Mouse (Mus musculus) lung, embryonic 16.5 days (tissue): ENCODE results near the gene Lmnb2. TPM values are rescaled to one million over a fixed set of nuclear protein-coding genes. Genes with fewer than 3 reads are reported as not detected.
A peak's percentile ranks its signal among the peaks of the same experiment; 100 is the strongest.

Source experiments
- ATAC-seq: fragments of 200-750 bp; cut with Nextera tagmentation; 2 replicates; pipeline ENCODE4 v1.8.0; 2017; ENCODE audit warnings: low read depth, mild to moderate bottlenecking, moderate library complexity
- H3K27ac ChIP-seq: fragments of 300-500 bp; sonication (generic); 2 replicates; pipeline ENCODE4 v1.5.1; 2014; ENCODE audit warnings: mild to moderate bottlenecking, control low read depth, low read length
- H3K27me3 ChIP-seq: fragments of 300-500 bp; sonication (generic); 2 replicates; pipeline ENCODE4 v1.6.1; 2014; ENCODE audit warnings: low read depth, low read length, mixed read lengths; ENCODE audit not compliant: control insufficient read depth, insufficient read depth
- H3K36me3 ChIP-seq: fragments of 300-500 bp; sonication (generic); 2 replicates; pipeline ENCODE4 v1.6.1; 2014; ENCODE audit warnings: low read length; ENCODE audit not compliant: control insufficient read depth, insufficient read depth
- H3K4me1 ChIP-seq: fragments of 300-500 bp; sonication (generic); replicated peaks from 2 replicates; pipeline ENCODE4 v1.6.1; 2014; ENCODE audit warnings: low read length, mixed read lengths; ENCODE audit not compliant: control insufficient read depth, insufficient read depth
- H3K4me2 ChIP-seq: fragments of 300-500 bp; sonication (generic); 2 replicates; pipeline ENCODE4 v1.6.1; 2014; ENCODE audit warnings: low read depth, low read length, control low read depth
- H3K4me3 ChIP-seq: fragments of 300-500 bp; sonication (generic); 2 replicates; pipeline ENCODE4 v1.5.1; 2014; ENCODE audit warnings: mild to moderate bottlenecking, low read length, control low read depth
- H3K9ac ChIP-seq: fragments of 300-500 bp; sonication (generic); 2 replicates; pipeline ENCODE4 v1.6.1; 2014; ENCODE audit warnings: low read length, control low read depth
- H3K9me3 ChIP-seq: fragments of 300-500 bp; sonication (generic); 2 replicates; pipeline ENCODE4 v1.6.1; 2016; ENCODE audit warnings: low read length; ENCODE audit not compliant: control insufficient read depth
- WGBS: fragments of 180-500 bp; shearing (Covaris S2); extraction: QIAGEN DNeasy Blood & Tissue Kit; methylation state at CpG from one replicate; pipeline ENCODE4 v1.1.7; 2014; 5-methylcytosine and 5-hydroxymethylcytosine counted together
- polyA plus RNA-seq: library from polyadenylated mRNA; unstranded; fragments of >200 nt; fragmentation: Nextera tagmentation; extraction: Ambion mirVana; gene quantifications from 2 replicates; pipeline ENCODE4 v1.2.1, GENCODE M21; 2015

Lmnb2 gene
- polyA plus RNA-seq, 1 experiment from 2014 or later, result 52.6 TPM

DNA sequence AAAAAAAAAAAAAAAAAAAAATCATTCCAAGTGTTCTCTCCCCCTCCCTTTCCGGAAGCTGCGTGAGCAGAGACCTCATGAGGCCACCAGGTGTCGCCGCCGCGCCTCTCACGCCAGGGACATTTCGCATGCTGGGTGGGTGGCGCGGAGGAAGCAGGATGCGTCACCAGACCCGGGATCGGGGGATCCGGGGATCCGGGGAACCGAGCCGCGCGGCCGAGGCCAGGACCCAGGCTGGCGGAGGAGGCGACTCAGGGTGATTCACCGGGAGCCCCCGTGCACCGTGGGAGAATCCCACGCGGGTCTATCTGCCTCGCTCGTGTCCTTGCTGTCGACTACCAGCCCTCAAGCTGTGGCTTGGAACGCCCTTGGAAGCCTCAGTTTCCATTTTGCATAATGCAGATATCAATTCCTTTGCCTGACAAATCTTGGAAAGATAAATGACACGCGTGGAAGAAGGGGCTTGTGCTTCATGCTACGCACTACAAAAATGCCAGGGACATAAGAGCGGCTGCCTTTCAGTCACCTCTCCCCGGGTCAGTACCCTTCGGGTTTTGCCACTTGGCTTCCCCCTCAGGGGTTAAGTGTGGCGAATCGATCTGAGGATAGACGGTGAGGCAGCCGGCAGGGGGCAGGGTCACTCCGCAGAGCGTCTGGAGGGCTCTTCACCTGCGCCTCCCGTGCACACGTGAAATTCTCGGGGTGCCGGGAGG lies 10.7 kb upstream of the Lmnb2 start:
- Histone ChIP-seq H3K27me3 (no peaks in the 10 kb centered on the region; the same call in 1 of the 2 replicates), H3K4me2 (peak overlapping the region; percentile 89), H3K9me3 (no peaks in the 10 kb centered on the region), H3K4me1 (peaks cover 26% of the 10 kb centered on the region), H3K27ac (peak overlapping the region; percentile 99), H3K4me3 (peak overlapping the region; percentile 59), H3K9ac (peak overlapping the region; percentile 75), H3K36me3 (no peaks in the 10 kb centered on the region)
- ATAC-seq, result peak; percentile 44
- WGBS, result under 1% methylated on average over 48 of the region's 48 CpGs

DNA sequence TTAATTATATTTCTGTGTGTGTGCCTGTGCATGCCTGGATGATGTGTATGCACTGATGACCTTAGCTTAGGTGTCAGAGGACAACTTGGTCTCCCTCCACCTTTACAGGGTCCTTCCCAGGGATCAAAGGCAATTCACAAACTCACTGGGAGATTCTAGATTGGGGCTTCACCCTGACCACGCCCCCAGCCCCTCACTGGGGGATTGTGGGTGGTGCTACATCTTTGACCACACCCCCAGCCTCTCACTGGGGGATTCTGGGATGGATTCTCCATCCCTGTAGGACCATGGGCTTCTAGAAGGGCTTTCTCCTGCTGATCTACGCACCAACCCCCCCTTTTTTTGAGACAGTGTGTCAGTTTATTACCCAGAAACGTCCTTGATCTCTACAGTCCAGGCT lies 7.4 kb upstream of the Lmnb2 start:
- no peak overlapping the region for H3K27ac ChIP-seq
- no peaks in the 10 kb centered on the region for H3K9me3 ChIP-seq
- no peaks in the 10 kb centered on the region for H3K27me3 ChIP-seq
- 34% methylated on average over 3 of the region's 3 CpGs for WGBS
- H3K4me2 ChIP-seq, result no peak overlapping the region
- peaks cover 7% of the 10 kb centered on the region; the same call in 1 of the 2 replicates for H3K4me1 ChIP-seq
- no peak overlapping the region for H3K4me3 ChIP-seq
- no peak overlapping the region for H3K9ac ChIP-seq
- H3K36me3 ChIP-seq, result no peaks in the 10 kb centered on the region
- ATAC-seq, result no peak

DNA sequence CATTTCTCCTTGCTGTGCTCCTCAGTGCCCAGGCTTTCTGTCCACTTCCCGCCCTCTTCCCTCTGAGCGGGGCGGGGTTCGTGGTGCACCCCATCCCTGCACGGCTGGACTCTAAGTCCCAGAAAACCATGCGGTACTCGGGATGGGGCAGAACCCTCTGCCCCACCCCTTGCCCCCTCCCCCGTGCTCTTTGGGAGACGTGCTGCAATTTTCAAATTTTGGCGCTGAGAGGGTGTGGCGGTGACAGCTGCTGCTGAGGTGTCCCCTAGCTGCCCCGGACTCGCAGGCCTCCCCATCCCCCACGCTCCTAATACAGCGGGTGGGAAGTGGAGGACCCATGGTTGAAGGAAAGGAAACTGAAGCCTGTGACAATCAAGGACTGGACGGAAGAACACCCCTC lies 3.9 kb upstream of the Lmnb2 start:
- Histone ChIP-seq H3K9ac (peak overlapping the region; percentile 68), H3K4me2 (peak overlapping the region; percentile 71), H3K36me3 (no peaks in the 10 kb centered on the region), H3K27me3 (no peaks in the 10 kb centered on the region), H3K9me3 (no peaks in the 10 kb centered on the region), H3K4me3 (peak overlapping the region; percentile 48), H3K27ac (peak overlapping the region; percentile 84), H3K4me1 (peaks cover 17% of the 10 kb centered on the region)
- ATAC-seq, result peak; percentile 68
- 2% methylated on average over 16 of the region's 16 CpGs for whole genome bisulfite sequencing

DNA sequence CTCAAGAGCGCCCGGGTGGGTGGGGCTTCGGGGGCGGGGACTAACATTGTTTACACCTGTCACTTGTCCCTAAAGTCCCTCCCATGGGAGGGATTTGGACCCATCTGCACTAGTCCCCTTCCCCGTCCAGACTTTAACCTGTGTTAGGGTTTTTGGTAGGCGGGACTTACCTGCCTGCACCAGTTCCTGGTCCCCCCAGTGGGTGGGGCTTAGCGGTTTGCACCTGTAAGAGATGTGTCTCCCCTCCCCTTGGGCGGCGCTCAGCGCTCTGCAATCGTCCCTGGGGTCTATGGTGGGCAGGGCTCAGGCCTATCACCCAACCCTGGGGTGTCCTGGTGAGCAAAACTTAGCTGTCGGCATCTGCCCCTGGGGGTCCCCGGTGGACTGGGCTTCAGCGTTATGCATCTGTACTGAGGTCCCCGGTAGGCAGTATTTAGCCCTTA lies 688 bp downstream of the Lmnb2 start:
- H3K4me1 ChIP-seq, result peaks cover 25% of the 10 kb centered on the region
- no peaks in the 10 kb centered on the region for H3K9me3 ChIP-seq
- peak overlapping the region; percentile 92 for H3K9ac ChIP-seq
- WGBS, result 2% methylated on average over 15 of the region's 15 CpGs
- peak; percentile 38 for ATAC-seq
- H3K4me3 ChIP-seq, result peak overlapping the region; percentile 96
- H3K36me3 ChIP-seq, result no peaks in the 10 kb centered on the region; the same call in 1 of the 2 replicates
- H3K27me3 ChIP-seq, result no peaks in the 10 kb centered on the region
- H3K4me2 ChIP-seq, result peak overlapping the region; percentile 97
- H3K27ac ChIP-seq, result peak overlapping the region; percentile 59

DNA sequence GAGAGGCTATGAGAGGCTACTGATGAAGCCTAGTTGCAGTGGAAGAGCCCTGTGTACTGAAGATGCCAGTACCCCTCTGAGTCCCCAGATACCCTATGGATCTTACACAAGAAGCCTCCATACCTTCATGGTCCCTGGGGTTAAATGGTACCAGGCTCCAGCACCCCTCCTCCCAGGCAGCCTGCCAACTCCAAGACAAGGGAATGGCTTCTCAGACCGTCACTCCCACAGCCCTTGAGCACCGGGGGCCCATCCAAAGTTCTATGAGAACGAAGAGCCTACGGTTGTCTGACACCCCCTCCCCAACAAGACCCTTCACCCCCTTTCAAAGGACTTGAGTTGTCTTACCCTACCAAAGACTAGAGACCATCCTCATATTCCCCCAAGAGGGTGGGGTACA lies 2.3 kb downstream of the Lmnb2 start:
- Histone ChIP-seq H3K27me3 (no peaks in the 10 kb centered on the region), H3K27ac (no peak overlapping the region), H3K9ac (no peak overlapping the region), H3K4me1 (peaks cover 19% of the 10 kb centered on the region), H3K4me2 (no peak overlapping the region), H3K9me3 (no peaks in the 10 kb centered on the region), H3K4me3 (no peak overlapping the region), H3K36me3 (peaks cover 3% of the 10 kb centered on the region; the same call in 1 of the 2 replicates)
- WGBS, result 66% methylated on average over 4 of the region's 4 CpGs
- ATAC-seq, result no peak

DNA sequence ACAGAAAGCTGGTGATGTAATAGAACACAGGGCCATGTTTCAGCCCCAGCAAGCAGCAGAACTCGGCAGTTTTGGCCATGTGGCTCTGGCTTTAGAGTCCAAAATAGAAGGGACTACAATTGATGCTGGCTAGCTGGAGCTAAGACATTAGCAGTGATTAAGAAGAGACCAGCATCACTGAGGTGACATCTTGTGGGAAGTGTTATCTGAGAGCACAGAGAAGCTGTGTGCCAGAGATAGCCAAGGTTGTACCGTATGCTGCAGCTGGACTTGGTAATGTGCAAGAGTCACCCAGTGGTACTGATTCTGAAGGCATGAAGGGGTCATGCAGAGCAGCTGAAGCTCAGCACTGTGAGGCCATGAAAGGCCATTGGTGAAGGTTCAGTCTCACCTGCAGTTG lies 2.8 kb downstream of the Lmnb2 start:
- 74% methylated on average over 2 of the region's 2 CpGs for WGBS
- H3K27ac ChIP-seq, result no peak overlapping the region
- no peaks in the 10 kb centered on the region for H3K9me3 ChIP-seq
- H3K27me3 ChIP-seq, result no peaks in the 10 kb centered on the region
- H3K4me3 ChIP-seq, result no peak overlapping the region
- no peak overlapping the region for H3K4me2 ChIP-seq
- no peak for ATAC-seq
- peaks cover 19% of the 10 kb centered on the region for H3K4me1 ChIP-seq
- H3K9ac ChIP-seq, result no peak overlapping the region
- H3K36me3 ChIP-seq, result peaks cover 3% of the 10 kb centered on the region; the same call in 1 of the 2 replicates

DNA sequence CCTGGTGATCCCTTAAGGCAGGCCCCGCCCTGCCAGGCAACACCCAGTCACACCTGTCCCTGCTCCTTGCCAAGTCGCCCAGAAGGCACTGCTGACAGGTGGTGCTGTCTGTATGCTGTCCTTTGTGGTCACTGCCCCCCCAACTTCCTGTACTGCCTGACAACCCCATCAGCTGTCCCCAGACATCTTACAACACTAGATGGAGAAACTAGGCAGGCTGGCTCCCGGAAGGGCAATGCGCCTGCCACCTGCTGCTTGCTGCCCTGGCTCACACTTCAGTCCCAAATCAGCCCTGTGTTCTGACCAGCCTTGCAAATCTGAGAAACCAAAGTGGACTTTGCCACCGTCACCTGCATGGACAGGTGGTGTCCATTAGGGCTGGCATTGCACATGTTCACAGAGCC lies 3.8 kb downstream of the Lmnb2 start:
- Histone ChIP-seq H3K27ac (no peak overlapping the region), H3K36me3 (peaks cover 10% of the 10 kb centered on the region), H3K4me1 (peaks cover 19% of the 10 kb centered on the region), H3K9ac (no peak overlapping the region), H3K9me3 (no peaks in the 10 kb centered on the region), H3K4me2 (no peak overlapping the region), H3K27me3 (no peaks in the 10 kb centered on the region), H3K4me3 (no peak overlapping the region)
- 76% methylated on average over 5 of the region's 5 CpGs for WGBS
- no peak for ATAC-seq

DNA sequence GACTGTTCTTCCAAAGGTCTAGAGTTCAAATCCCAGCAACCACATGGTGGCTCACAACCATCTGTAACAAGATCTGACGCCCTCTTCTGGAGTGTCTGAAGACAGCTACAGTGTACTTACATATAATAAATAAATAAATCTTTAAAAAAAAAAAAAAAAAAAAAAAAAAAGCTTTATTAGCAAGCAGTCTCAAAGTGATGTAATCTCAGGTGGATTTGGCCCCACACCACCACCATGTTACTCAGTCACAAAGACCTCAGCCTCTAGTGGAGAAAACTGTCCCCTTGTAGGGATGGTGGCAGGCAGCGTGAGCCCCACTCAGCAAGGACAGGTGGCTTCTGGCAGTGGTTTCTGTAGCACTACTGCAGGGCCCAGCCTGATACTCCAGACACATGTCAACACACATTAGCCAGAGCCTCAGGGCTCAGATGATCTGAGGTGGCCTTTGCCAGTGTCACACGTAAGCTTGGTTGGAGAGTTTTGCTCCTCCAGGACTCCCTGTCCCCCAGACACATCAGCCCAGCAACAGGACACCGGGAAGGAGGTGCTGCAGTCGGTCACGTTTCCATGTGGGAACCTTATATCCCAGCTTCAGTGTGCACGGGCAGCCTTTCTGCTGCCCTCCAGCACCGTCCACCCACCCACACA lies 4.6 kb downstream of the Lmnb2 start:
- WGBS, result 88% methylated on average over 7 of the region's 8 CpGs
- H3K4me1 ChIP-seq, result peaks cover 18% of the 10 kb centered on the region
- H3K9ac ChIP-seq, result no peak overlapping the region
- H3K4me3 ChIP-seq, result no peak overlapping the region
- peaks cover 13% of the 10 kb centered on the region for H3K36me3 ChIP-seq
- no peak overlapping the region for H3K4me2 ChIP-seq
- no peak for ATAC-seq
- H3K27me3 ChIP-seq, result no peaks in the 10 kb centered on the region
- no peak overlapping the region for H3K27ac ChIP-seq
- H3K9me3 ChIP-seq, result no peaks in the 10 kb centered on the region

DNA sequence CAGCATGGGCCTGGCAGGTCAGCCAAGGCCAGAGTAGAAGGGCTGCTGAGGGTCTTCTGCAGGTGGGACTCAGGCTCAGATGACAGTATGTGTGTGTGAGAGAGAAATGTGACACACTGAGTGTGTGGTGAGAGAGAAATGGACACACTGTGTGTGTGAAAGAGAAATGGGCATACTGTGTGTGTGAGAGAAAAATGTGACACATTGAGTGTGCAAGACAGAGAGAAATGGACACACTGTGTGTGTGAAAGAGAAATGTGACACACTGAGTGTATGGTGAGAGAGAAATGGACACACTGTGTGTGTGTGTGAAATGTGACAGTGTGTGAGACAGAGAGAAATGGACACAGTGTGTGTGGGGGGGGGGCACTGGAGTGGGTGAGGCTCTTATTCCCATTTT lies 6.2 kb downstream of the Lmnb2 start:
- Histone ChIP-seq H3K27ac (no peak overlapping the region), H3K4me3 (no peak overlapping the region), H3K4me1 (peaks cover 9% of the 10 kb centered on the region; the same call in 1 of the 2 replicates), H3K9me3 (no peaks in the 10 kb centered on the region), H3K36me3 (peaks cover 20% of the 10 kb centered on the region), H3K4me2 (no peak overlapping the region), H3K27me3 (no peaks in the 10 kb centered on the region), H3K9ac (no peak overlapping the region)
- no peak for ATAC-seq
